Mouse (Mus musculus): Measurements from ENCODE around the gene Hipk2. TPM values are rescaled to one million over a fixed set of nuclear protein-coding genes. Genes with fewer than 3 reads are reported as not detected.

The Hipk2 gene
- total RNA-seq, 4 experiments from 2014 or later: 64.8 to 69.9 (median 67.6) TPM

DNA sequence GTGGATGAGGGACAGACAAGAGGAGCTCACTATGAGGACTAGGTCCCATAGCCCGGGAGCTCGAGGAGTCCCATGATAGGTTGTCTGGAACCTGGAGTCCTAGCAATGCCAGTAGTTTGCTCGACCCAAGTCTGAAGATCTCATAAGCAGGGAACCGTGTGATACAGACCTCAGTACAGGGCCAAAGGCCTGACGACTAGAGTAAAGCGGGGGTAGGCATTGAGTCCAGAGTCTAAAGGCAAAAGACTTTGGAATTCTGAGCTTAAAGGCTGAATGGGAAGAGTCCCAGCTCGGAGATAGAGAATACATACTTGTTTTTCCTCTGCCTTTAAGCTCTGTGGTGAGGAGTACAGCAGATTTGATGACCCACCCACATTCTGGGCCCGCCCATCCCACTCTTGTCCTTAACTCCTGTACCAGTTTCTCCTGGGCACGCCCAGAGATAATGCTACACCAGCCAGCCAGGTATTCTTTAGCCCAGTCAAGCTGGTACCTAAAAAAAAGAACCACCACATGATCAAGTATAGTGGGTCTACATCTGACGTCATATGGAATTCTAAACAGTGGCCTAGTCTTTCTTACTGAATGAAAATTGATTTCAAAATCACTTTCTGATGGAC, 27.0 kb upstream of the Hipk2 start:
- no peak for DNase-seq (ENCODE audit: low spot score in 2 of 2)

DNA sequence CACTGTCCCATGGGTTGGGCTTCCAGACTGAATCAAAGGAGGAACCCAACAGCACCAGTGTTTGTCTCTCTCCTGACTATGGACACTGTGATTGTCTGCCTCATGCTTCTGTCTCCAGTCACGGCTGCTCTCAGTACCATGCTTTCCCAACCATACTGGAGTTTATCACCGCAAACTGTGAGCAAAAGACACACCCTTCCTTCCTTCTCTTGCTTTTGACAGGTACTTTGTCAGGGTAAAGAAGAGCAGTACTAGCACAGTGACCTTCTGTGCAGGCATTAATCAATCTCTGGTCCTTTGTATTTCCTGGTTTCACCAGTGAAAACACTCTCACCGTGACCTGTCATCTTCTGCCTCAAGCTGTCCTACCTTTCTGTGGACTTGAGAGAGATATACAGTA, 25.7 kb upstream of the Hipk2 start:
- DNase-seq (ENCODE audit: low spot score in 2 of 2): no peak

DNA sequence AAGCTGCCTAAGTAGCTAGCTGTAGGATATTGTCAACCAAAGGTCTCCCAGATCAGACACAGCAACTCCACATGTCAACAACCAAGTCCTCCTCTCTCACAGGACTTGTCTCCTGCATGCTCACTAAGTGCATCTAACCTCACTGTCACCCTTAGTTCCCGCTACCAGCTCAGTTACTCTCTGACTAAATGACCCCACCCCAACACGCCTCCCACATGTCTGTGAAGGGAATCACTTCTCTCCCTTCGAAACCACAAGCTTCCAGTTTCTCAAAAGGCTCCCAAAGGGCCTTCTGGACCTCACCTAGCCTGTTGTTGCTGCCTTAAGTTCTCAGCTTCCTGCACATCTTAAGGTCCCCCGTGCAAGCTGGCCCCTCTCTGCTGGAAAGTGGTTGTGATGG, 25.2 kb upstream of the Hipk2 start:
- no peak for DNase-seq (ENCODE audit: low spot score in 2 of 2)

DNA sequence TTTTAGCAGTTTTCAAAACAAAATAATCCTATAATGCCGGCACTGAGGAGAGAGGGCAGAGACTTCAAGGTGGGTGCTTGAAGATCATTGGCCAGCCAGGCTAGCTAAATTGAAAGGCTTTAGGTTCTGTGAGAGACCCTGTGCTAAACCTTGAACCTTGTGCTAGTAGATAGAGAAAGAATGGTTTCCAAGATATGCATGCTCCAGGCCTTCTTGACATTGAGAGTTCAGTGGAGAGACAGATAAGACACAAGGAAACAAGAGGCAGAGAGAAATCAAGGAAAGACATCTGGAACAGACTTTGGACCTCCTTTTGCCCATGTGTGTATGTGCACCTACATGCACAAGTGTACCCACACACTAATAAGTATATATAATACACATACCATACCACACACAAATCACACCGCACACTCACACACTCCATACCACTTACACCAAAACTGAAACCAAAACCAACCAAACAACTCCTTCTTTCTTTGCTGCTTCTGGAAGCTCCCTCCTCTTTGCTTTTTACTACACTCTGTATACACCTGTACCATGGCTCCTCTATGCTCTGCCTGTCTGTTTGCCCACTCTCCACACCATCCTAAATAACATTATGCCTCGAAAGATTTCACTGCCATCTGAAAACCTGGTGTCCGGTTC, 24.6 kb upstream of the Hipk2 start:
- DNase-seq (ENCODE audit: low spot score in 2 of 2): no peak

DNA sequence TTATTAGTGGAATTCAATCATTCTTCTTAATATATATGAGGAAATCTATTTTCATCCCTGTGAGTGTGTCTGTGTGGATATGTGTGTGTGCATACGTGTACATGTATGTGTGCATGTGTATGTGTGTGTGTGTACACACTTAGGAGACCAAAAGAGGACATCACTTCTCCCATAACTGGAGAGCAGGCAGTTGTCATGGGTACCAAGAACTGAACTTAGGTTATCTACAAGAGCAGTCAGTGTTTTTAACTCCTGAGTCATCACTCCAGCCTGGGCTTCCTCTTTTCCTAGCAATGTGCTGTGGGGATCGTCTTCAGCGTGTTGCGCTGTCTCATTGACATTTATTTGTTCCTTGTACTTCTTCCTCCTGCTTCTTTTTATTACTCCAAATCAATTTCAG, 24.1 kb upstream of the Hipk2 start:
- no peak for DNase-seq (ENCODE audit: low spot score in 2 of 2)

DNA sequence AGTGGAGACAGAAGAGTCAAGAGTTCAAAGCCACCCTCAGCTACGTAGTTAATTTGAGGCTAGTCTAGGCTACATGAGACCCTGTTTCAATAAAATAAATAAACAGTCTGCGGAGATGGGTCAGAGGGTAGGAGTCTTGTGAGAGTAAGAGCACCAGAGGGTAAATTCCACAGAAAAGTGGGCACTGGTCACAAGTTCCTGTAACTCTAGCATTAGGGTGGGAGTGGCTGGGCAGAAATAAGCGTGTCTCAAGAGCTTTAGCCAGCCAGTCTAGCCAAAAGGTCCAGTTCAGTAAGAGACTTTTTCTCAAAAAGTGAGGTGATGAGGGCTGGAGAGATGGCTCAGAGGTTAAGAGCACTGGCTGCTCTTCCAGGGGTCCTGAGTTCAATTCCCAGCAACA, 17.6 kb upstream of the Hipk2 start:
- no peak for DNase-seq (ENCODE audit: low spot score in 2 of 2)

DNA sequence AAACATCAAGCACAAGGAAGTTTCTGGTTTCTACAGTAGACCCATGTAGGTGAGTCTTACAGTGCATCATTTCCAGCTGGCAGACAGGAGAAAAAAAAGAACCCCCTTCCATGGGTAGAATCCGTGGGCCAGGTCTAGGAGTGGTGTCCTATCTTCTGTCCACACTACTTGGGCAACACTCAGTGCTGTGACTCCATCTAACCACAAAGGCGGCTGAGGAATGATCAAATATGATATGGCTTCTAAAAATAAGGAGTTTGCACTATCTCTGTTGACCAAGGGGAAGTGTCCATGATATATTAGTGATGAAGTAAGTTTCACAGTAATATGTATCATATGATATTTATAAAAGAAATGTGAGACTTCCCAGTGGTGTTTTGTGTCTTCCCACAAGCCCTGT, 16.1 kb upstream of the Hipk2 start:
- DNase-seq (ENCODE audit: low spot score in 2 of 2): no peak

DNA sequence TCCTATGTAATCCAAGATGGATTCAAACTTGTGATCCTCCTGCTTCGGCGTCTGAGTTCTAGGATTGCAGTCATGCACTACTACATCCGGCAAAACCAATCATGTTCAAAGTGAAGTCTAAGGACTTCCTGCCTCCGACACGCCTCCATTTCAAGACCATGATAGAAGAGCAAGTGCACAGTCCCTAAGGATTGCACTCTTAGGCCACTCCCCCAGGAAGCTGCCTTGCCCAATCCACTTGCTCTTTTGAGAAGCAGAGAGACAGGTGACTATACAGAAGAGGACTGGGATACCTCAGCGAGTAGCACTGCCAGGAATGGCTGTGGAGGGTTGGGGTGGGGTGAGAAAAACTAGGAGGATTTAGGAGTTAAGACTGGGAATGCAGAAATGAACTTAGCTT, 13.2 kb upstream of the Hipk2 start:
- no peak for DNase-seq (ENCODE audit: low spot score in 2 of 2)

DNA sequence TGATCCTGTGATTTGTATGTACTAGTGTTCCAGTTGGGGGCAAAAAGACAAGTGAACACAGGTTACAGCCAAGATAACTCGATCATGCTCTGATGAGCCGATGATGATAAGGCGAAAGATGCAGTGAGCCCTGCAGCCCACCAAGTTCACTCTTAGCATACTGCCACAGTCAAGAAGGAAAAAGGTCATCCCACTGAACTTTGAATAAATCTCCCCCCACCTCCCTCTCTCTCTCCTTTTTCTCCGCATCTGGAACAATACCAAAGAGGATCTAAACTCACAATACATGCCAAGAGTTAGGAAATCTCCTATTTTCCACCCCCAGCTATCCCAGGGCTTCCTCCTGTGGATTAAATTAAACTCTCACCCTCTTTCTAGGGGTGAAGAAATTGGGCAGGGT, 11.5 kb upstream of the Hipk2 start:
- no peak for DNase-seq (ENCODE audit: low spot score in 2 of 2)

DNA sequence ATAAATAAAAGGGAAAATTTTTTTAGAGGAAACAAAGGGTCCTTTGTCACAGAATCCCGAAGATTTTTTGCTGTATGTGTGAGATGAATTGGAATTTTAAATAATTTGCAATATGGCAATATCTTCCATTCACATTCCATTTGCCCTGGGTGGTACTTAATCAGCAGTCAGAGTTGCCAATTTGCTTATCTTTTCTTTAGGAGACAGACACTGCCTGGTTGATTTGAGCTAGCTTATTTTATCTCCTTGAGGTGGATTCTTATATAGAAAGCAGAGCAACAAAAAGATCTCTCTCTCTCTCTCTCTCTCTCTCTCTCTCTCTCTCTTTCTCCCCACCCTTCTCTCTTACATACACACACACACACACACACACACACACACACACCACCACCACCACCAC, 9.2 kb upstream of the Hipk2 start:
- no peak for DNase-seq (ENCODE audit: low spot score in 2 of 2)

DNA sequence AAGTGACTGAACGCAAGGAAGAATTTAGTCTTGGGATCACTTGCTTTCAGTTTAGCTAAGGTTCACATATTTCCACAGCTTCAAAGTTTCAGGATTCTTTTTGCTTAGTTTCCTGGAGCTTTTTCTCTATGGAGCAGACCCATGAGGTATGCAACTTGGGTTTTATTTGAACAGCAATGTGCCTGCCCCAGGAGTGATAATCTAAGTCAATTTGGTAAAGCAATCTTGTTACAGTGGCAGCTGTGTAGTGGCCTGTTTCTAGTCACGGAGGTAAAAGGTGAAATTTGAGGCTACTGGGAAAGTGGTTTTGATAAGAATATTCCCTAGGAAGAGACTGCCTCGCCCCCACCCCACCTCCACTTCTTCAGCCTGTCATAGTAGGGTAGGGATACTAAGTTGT, 8.5 kb upstream of the Hipk2 start:
- no peak for DNase-seq (ENCODE audit: low spot score in 2 of 2)

DNA sequence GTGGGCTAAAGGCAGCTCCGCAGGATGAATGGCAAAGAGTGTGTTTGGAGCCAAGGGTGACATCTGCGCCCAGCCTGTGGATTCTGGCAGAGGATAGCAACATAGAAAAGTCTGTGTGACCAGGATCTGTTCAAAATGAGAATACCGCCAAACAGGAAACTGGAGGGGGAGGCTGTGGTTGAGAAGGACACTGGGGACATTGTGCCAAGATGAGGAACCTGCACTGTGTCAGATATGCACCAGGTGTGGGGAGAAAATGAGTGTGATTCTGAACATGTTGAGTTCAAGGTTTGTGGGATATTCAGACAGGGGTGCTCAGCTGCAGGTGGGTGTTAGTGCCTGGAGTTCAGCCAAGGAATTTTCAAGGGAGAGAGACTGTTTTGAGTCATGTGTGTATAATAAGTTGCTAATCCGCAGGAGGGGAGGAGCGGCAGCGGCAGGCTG, 6.8 kb upstream of the Hipk2 start:
- DNase-seq (ENCODE audit: low spot score in 2 of 2): peak in 1 of 2 experiments; percentile 43

DNA sequence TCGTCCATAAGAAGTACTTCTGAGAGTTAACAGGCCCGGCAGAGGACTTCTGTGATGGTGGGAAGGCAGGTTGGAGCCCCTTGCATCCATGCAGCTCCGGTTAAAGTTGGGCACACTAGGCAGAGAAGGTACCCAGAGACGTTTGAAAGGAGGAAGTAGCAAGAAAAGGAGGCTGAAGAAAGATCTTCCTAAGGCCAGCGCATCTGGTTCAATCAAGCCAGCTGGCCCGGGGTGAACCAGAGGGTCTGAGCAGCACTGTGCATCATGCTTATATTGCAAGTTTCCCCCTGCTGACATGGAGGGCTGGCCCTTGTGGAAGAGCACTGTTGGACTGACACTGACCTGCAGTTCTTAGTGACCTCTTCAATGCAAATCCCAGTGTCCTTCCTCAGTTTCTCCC, 6.0 kb upstream of the Hipk2 start:
- DNase-seq (ENCODE audit: low spot score in 2 of 2): no peak

DNA sequence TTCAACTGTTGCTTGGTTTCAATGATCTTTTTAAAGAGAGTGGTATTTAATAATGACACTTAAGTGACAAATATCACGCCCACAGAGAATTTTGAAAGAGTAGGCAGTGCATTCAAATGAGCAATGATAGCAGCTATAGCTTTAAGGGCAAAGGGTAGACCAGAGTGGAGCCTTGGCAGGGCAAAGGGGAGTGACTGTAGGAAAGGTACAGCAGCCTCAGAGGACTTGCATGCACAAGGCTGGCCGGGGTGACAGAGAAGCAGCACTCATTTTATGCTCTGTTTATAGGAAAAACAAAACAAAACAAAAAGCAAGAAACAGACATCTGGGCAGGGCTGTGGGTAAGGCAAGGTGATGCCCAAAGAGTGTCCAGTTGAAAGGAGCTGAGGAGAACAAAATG, 5.5 kb upstream of the Hipk2 start:
- DNase-seq (ENCODE audit: low spot score in 2 of 2): no peak

DNA sequence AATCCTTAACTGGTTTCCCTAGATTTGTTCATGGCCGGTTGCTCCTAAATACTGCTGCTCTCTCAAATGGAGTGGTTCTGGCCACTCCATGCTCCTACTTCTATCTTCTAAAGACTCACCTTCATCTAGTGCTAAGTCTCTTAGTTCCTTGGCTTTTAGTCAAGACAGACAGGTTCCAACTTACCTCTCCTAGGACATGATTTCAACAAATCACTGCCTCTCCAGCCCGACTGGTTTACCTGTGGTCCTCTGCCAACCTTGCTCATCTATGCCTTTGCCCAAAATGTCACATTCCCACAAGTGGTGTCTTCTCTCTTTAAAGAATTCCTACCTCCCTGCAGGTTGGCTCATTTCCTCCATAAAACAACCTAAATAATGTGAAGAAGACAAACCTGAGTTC, 1.7 kb upstream of the Hipk2 start:
- no peak for DNase-seq (ENCODE audit: low spot score in 2 of 2)

DNA sequence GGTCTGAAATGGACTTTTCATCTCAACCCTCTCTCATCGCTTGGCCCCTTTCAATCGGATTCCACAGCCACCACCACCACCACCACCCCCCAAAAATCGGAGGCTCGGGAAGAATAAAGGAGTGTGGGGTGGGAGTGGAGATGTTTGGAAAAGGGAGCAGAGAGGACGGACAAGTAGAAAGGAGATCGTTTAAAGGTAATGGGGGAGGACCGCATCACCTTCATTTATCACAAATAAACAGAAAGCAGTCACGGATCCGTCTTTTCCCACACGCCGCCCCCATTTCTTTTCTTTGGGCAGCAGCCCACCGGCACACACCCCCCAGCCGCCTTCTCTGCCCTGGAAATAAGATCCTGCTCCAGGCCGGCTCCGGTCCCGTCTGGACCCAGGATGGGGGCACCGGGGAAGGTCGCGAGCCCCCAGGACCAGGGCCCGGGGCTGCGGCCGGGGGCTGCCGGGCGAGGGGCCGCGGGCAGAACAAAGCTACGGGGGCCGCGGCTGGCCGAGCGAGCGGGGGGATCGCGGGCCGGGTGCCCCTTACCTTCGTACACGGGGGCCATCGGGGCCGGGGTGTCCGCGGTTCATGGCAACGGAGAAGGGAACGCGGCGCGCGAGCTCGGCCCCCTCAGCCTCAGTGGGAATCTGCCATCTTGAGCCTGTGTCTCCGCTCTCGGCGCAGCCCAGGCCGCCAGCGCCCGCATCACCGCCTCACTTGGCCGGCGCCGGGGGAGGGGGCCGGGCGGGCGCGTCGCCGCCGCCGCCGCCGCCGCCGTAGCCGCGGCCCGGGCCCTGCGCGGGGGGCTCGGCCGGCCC, 501 bp downstream of the Hipk2 start, which contains the start of gene Tbxas1:
Gene Tbxas1 (plus strand): TSS at position 147 of the 813 bp plus-strand sequence.
- DNase-seq (ENCODE audit: low spot score in 2 of 2): peak in 1 of 2 experiments; percentile 35

DNA sequence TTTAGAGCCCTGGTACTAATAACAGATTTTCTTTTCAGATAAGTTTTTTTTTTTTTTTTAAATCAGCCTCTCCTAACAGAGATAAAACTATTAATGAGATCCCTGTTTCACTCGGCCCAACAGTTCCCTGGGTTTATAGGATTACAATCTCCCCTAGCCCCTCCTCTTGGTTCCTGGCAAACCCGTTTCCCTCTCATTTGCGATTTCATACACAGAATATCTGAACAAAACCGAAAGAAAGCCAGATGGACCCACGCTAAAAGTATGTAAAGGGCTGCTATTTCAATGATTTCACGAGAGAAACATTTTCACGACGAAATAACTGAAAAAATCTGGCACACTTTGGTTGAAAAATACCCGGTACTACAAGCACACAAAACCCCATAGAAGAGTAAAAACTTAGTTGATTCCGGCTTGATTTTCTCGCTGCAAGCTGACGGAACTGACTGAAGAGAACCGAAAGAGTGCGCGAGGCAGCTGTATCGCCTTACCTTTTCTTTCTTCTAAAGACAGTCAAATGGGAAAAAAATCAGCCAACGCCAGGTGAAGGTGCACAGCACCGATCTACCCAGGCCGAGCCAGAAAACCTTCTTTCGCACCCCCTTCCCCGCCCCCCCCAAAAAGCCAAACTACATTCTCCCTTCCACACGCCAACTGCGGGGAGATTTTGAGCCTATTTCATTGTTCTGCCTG, 1.3 kb downstream of the Hipk2 start:
- no peak for DNase-seq (ENCODE audit: low spot score in 2 of 2)

DNA sequence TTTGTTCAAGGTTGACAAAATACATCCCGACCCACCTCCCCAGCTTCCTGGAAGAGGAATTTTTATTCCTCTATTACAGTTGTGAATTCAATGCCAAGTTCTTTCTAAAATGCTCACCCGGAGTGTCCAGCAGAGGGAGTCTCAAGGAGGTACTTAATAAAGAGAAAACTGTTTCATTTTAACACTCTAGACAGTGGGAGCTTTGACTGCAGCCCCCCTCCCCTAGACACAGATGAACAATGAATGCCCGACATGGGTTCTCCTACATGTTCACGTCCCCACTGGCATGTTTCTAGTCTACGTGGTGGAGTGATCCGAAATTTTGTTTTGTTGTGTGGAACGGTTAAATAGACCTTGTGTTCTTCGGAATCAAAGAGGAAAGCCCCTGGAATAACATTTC, 1.9 kb downstream of the Hipk2 start:
- peak; percentile 37 to 64 for DNase-seq (ENCODE audit: low spot score in 2 of 2)

DNA sequence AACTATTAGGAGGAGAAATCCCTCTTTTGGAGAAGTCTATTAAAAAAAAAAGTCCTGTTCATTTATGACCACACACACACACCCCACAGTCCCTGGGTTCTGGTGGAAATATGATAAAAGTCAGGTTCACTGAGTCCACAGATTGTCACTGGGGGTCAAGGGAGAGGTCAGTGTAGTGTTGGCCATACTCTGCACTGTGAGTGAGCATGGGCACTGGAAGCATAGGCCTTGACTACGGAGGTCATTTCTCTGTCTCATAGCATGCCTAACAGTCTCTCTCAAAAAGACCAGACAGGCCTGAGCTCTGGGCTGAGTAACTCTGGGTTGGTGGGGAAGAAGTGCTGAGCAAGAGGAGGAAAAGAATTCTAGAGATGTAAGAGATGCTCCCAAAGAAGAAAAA, 2.6 kb downstream of the Hipk2 start:
- DNase-seq (ENCODE audit: low spot score in 2 of 2): no peak

DNA sequence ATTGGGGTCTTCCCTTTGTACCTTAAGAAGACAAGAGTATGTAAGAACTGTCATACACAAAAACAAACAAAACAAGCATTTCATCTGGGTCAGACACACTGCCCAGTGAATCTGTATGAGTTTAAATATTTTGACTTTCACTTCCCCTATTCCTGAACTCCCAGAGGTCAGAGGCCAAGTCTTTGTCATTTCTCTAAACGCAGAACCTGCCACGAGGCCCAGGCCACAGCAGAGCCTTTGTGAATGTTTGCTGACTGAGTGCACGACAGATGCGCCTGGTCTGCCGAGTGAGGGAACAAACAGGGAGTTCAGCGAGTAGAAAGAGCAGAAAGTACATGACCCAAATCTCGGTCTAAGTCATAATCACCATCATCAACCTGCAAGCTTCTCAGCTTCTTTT, 4.9 kb downstream of the Hipk2 start:
- no peak for DNase-seq (ENCODE audit: low spot score in 2 of 2)

DNA sequence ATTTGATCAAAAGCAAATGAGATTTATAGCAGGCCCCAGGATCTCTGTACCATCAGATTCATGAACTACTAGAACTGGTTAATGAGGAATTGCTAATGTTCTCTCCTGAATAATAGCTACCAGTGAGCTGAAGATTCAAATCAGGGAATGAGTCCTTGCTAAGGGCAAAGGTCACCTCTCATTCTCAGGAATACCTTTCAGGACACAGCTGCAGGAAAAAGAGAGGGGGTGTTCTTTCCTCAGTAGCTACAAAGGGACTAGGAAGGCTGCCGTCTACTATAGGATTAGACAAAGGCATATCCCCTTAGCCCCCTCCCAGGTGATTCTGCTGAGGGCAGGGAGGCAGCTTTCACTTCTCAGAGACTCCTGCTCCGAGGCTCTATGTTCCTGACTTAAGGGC, 5.9 kb downstream of the Hipk2 start:
- DNase-seq (ENCODE audit: low spot score in 2 of 2): no peak

DNA sequence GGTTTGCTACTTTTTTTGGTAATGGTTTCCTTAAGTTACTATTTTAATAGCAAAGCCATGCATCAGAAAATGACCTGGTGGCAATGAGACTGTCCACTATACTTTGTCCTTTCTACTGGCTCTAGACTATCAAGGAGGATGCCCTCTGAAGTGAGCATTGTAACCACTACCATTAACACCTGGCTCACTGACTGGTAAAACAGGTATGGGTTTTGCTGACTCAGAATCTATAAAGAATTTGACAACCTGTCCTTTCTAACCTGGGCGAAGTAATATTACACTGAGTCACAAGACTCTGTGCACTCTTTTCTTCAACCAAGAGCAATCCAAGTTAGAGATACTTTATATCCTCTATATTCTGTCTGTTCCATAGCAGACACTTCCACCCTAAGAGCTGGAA, 7.0 kb downstream of the Hipk2 start:
- no peak for DNase-seq (ENCODE audit: low spot score in 2 of 2)

All from layer of hippocampus, adult 8-10 months (tissue).